Mouse (Mus musculus) myocyte (in vitro differentiated cells): ENCODE measurements around the gene B4galt1. TPM values are rescaled to one million over a fixed set of nuclear protein-coding genes. Genes with fewer than 3 reads are reported as not detected.
A peak's percentile ranks its signal among the peaks of the same experiment; 100 is the strongest.
"Not testable (repeated sequence)": the region's sequence is repeated elsewhere in the genome, so short reads cannot be mapped to it uniquely, and the experiment has no call there.

Experiments
- H3K27me3 ChIP-seq: one replicate; pipeline ENCODE4 v1.6.1; 2011; ENCODE audit not compliant: control insufficient read depth, insufficient read depth, insufficient read length
- H3K36me3 ChIP-seq: one replicate; pipeline ENCODE4 v1.6.1; 2011; ENCODE audit not compliant: control insufficient read depth, insufficient read depth
- H3K4me2 ChIP-seq: one replicate; pipeline ENCODE4 v1.6.1; 2011; ENCODE audit warnings: low read depth, control low read depth
- H3K4me3 ChIP-seq: one replicate; pipeline ENCODE4 v1.5.1; 2011; ENCODE audit warnings: mild to moderate bottlenecking, control low read depth, moderate library complexity
- H3K79me2 ChIP-seq: one replicate; pipeline ENCODE4 v1.6.1; 2011; ENCODE audit not compliant: control insufficient read depth, insufficient read depth
- H3ac ChIP-seq: one replicate; pipeline ENCODE4 v1.6.1; 2011; ENCODE audit not compliant: control insufficient read depth, insufficient read length
- CEBPB ChIP-seq: IDR thresholded peaks from 2 replicates; pipeline ENCODE4 v1.6.1; 2011; ENCODE audit warnings: mild to moderate bottlenecking, moderate library complexity; ENCODE audit not compliant: poor library complexity, insufficient read depth, severe bottlenecking
- E2F4 ChIP-seq: IDR thresholded peaks from one replicate; pipeline ENCODE4 v1.6.1; 2011; ENCODE audit warnings: mild to moderate bottlenecking, control low read depth, moderate library complexity; ENCODE audit not compliant: insufficient read depth
- MAX ChIP-seq: IDR thresholded peaks from one replicate; pipeline ENCODE4 v1.6.1; 2011; ENCODE audit warnings: low read depth, mild to moderate bottlenecking, control low read depth
- MYOD1 ChIP-seq, 3 experiments: IDR thresholded peaks; one replicate each; pipeline ENCODE4 v1.6.1; 2011; ENCODE audit warnings: control low read depth in 2 of 3, low read depth in 2 of 3, mild to moderate bottlenecking in 2 of 3, moderate library complexity in 1 of 3; ENCODE audit not compliant: insufficient read length in 2 of 3, control insufficient read depth in 1 of 3
- MYOG ChIP-seq, 3 experiments: IDR thresholded peaks; one replicate each; pipeline ENCODE4 v1.6.1; 2011; ENCODE audit warnings: control low read depth in 2 of 3, low read depth in 2 of 3, mild to moderate bottlenecking in 2 of 3; ENCODE audit not compliant: insufficient read length in 2 of 3, control insufficient read depth in 1 of 3, insufficient read depth in 1 of 3
- POLR2A ChIP-seq: IDR thresholded peaks from one replicate; pipeline ENCODE4 v1.6.1; 2011; ENCODE audit warnings: low read depth, mild to moderate bottlenecking, control low read depth, moderate library complexity; ENCODE audit not compliant: insufficient read length
- POLR2AphosphoS2 ChIP-seq: IDR thresholded peaks from one replicate; pipeline ENCODE4 v1.6.1; 2011; ENCODE audit warnings: low read depth, control low read depth; ENCODE audit not compliant: insufficient read length
- REST ChIP-seq: IDR thresholded peaks from one replicate; pipeline ENCODE4 v1.6.1; 2011; ENCODE audit warnings: mild to moderate bottlenecking, control low read depth, moderate library complexity; ENCODE audit not compliant: insufficient read depth, insufficient read length
- SRF ChIP-seq: IDR thresholded peaks from one replicate; pipeline ENCODE4 v1.6.1; 2011; ENCODE audit warnings: low read depth; ENCODE audit not compliant: control insufficient read depth, insufficient read length
- TCF12 ChIP-seq: IDR thresholded peaks from one replicate; pipeline ENCODE4 v1.6.1; 2011; ENCODE audit warnings: mild to moderate bottlenecking, control low read depth; ENCODE audit not compliant: poor library complexity, insufficient read depth, severe bottlenecking
- TCF3 ChIP-seq: IDR thresholded peaks from one replicate; pipeline ENCODE4 v1.6.1; 2011; ENCODE audit warnings: low read depth, control low read depth; ENCODE audit not compliant: insufficient read length
- USF1 ChIP-seq: IDR thresholded peaks from one replicate; pipeline ENCODE4 v1.6.1; 2011; ENCODE audit warnings: low read depth, mild to moderate bottlenecking, control low read depth, moderate library complexity
- polyA plus RNA-seq: library from polyadenylated mRNA; unstranded; fragments of >200 nt; fragmentation: generic; extraction: Trizol; gene quantifications from one replicate; pipeline ENCODE4 v1.2.1, GENCODE M21; 2012; ENCODE audit warnings: missing spikeins

The B4galt1 gene
- polyA plus RNA-seq, 1 experiment, result 37.7 TPM

DNA sequence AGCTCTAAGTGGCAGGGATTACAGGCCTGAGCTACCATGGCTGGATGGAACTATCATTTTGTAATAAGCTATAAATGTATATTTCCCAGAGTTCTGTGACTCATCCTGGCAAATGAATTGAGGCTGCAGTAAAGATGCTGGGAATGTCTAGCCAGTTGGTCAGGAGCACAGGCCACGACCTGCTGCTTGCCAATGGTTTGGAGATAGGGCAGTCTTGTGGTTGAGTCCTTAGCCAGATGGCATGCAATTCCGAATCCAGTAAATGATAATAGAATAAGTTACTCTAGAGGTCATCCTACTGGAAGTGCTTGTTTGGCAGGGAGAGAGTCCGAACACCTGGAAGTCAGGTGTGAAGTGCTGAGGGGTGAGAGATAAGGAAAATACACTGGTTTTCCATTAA, 51.0 kb downstream of the B4galt1 start:
- Histone ChIP-seq H3K36me3 (peaks cover 35% of the 10 kb centered on the region), H3ac (no peak overlapping the region)
- peak in 2 of 3 experiments; percentile 61 to 86 for TF ChIP-seq MYOD1 (IDR thresholded peaks at IDR 0.05; ENCODE audit: control insufficient read depth in 1 of 3, insufficient read length in 2 of 3, low read depth in 2 of 3)
- TF ChIP-seq TCF12, result peak; percentile 76
- TF ChIP-seq E2F4, result no peak
- TF ChIP-seq CEBPB, result 0 out of 2 replicates have a peak, but pooled peaks have one; percentile 2
- TF ChIP-seq TCF3, result peak; percentile 68
- peak; percentile 64 to 92 (median 86) for TF ChIP-seq MYOG (IDR thresholded peaks at IDR 0.05; ENCODE audit: control insufficient read depth in 1 of 3, insufficient read depth in 1 of 3, insufficient read length in 2 of 3, low read depth in 2 of 3)
- TF ChIP-seq SRF, result no peak

DNA sequence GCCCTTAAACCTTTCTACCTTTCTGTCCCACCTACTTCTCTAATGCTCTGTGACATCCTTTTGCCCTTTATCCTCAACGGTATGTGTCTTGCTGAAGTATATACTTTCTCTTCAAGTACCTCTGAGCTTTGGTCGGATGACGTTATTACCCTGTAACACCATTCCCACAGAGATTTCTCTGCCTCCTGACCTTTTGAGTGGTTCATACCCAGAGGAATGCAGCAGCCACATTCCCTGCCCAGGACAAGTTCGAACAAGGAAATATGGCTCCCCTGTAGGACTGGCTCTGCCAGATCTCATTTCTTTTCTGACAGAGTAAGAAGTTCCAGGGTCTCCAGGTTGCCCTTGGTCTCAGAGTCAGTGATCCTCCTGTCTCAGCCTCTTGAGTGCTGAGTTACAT, 51.9 kb downstream of the B4galt1 start:
- Histone ChIP-seq H3K4me3 (no peak overlapping the region), H3ac (no peak overlapping the region), H3K4me2 (peak overlapping the region; percentile 48), H3K79me2 (peaks cover 4% of the 10 kb centered on the region), H3K36me3 (peaks cover 32% of the 10 kb centered on the region), H3K27me3 (no peaks in the 10 kb centered on the region)
- TF ChIP-seq MYOD1 (IDR thresholded peaks at IDR 0.05; ENCODE audit: control insufficient read depth in 1 of 3, insufficient read length in 2 of 3, low read depth in 2 of 3), result no peak
- peak; percentile 52 for TF ChIP-seq CEBPB

More for the DNA sequence above, 51.0 kb downstream of the B4galt1 start:
- H3K79me2 ChIP-seq, result peaks cover 4% of the 10 kb centered on the region
- H3K4me2 ChIP-seq, result peak overlapping the region; percentile 21
- no peak overlapping the region for H3K4me3 ChIP-seq
- no peaks in the 10 kb centered on the region for H3K27me3 ChIP-seq

DNA sequence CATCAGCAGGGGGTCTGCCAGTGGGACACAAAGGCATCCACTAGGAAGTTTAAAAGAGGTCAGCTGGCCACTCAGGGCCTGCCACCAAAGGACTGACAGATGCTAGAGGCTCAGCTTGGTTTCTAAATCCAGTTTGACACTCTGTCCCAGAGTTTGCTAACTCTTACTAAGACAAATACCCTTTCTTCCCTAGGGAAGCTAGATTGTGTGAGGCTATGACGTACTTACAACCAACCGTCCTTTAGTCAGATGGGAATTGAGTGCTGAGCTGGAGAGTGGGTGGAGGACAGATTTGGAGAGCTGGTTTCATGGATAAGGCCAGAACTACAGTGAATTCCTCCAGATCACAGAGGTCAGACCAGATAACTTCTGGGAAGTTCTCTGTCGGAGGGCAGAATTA, 52.9 kb downstream of the B4galt1 start:
- Histone ChIP-seq H3K27me3 (no peaks in the 10 kb centered on the region), H3K4me3 (no peak overlapping the region), H3K36me3 (peaks cover 21% of the 10 kb centered on the region), H3ac (no peak overlapping the region), H3K4me2 (no peak overlapping the region), H3K79me2 (peaks cover 4% of the 10 kb centered on the region)
- no peak for TF ChIP-seq USF1
- TF ChIP-seq MAX, result no peak

DNA sequence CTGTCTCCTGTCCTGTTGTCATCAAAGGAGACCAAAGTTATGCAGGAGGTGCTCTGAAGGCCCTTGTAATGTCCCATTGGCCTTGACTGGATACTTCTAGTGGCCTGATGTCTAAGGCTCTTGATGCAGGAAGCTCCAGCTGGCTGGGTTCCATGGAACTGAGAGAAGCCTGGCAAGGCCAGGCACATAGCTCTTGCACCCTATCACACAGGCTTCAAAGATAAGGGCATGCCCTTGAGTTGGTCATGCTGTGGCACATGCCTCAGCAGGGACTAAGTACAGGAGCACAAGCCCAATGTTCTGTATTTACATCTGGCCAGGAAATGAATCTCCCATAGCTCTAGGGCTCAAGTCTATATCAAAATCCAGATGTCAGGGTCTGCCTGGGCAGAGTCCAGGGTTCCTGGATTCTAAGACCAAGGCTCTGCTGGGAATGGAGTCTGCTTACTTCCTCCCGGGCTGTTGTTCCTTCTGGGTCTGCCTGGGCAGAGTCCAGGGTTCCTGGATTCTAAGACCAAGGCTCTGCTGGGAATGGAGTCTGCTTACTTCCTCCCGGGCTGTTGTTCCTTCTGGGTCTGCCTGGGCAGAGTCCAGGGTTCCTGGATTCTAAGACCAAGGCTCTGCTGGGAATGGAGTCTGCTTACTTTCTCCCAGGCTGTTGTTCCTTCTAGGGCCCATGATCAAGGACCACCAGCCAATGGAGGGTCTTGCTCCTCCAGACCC, 54.8 kb downstream of the B4galt1 start:
- H3K79me2 ChIP-seq, H3ac ChIP-seq, H3K27me3 ChIP-seq, H3K36me3 ChIP-seq, H3K4me3 ChIP-seq, H3K4me2 ChIP-seq: not testable (repeated sequence)

DNA sequence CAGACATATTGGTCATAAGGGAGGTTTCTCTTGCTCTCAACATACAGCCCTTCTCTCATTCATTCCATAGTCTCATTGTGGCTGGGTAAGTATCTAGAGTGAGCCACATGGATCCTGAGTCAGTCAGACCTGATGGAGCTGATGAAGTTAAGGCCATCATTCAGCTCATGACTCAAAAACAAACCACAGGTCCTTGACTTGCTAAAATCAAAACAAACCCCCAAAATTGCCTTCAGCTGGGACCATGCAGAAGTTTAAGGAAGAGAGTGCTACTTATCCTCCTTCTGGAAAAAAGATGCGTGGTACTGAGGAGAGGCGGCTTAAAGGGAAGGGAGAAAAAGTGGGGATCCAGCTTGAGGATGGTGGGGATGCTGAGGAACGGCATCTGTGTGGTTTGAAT, 58.0 kb downstream of the B4galt1 start:
- Histone ChIP-seq H3K4me2 (peak overlapping the region; percentile 1), H3K36me3 (peaks cover 6% of the 10 kb centered on the region), H3K79me2 (no peaks in the 10 kb centered on the region), H3K4me3 (no peak overlapping the region), H3ac (no peak overlapping the region), H3K27me3 (no peaks in the 10 kb centered on the region)
- TF ChIP-seq MYOD1 (IDR thresholded peaks at IDR 0.05; ENCODE audit: control insufficient read depth in 1 of 3, insufficient read length in 2 of 3, low read depth in 2 of 3), result no peak
- no peak for TF ChIP-seq POLR2AphosphoS2
- no peak for TF ChIP-seq CEBPB
- no peak for TF ChIP-seq TCF3

DNA sequence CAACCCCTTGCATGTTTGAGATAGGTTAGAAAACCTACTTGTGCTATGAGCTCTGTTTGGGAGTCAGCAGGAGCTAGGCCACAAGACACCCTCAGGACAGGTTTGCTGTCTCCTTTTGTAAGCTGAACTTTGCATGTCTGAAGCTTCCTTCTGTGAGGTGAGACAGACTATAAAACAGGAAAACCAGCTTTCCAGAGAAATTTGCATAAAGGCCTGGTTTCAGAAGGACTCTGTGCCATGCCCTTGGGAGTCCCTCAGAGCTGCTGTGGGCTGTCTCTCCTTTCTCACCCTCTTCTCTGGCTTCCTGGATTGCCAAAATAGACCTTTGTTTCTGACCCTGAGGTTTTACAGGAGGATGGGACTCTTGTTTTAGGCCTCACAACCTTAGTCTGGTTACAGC, 59.5 kb downstream of the B4galt1 start:
- H3K4me3 ChIP-seq, result no peak overlapping the region
- H3K36me3 ChIP-seq, result peaks cover 6% of the 10 kb centered on the region
- H3K79me2 ChIP-seq, result no peaks in the 10 kb centered on the region
- no peak for TF ChIP-seq TCF3
- TF ChIP-seq E2F4, result no peak
- no peak for TF ChIP-seq MAX
- no peak for TF ChIP-seq TCF12
- TF ChIP-seq CEBPB, result no peak
- no peak overlapping the region for H3ac ChIP-seq
- no peak overlapping the region for H3K4me2 ChIP-seq
- H3K27me3 ChIP-seq, result no peaks in the 10 kb centered on the region

DNA sequence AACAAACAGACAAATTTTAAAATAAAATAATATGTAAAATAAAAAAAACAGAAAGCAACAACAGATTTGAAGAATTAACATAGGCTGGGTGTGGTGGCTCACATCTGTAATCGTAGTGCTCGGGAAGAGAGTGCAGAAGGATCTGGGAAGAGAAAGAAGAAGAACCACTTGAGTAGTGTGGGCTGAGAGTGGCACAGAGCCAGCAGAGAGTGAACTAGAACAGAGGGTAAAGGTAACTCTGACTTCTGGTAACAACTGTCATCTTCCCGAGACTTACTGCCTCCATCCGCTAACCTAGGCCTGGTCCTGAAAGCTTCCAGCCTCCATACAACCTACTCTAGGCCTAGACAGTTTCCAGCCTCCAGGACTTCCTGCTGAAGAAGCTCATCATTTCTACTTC, 62.6 kb downstream of the B4galt1 start:
- Histone ChIP-seq H3K79me2 (no peaks in the 10 kb centered on the region), H3K4me2 (no peak overlapping the region), H3K4me3 (no peak overlapping the region), H3K36me3 (no peaks in the 10 kb centered on the region), H3K27me3 (no peaks in the 10 kb centered on the region), H3ac (no peak overlapping the region)
- TF ChIP-seq MAX, result no peak
- TF ChIP-seq USF1, result no peak
- no peak for TF ChIP-seq E2F4
- no peak for TF ChIP-seq POLR2AphosphoS2
- TF ChIP-seq REST, result no peak
- no peak for TF ChIP-seq MYOD1 (IDR thresholded peaks at IDR 0.05; ENCODE audit: control insufficient read depth in 1 of 3, insufficient read length in 2 of 3, low read depth in 2 of 3)
- no peak for TF ChIP-seq MYOG (IDR thresholded peaks at IDR 0.05; ENCODE audit: control insufficient read depth in 1 of 3, insufficient read depth in 1 of 3, insufficient read length in 2 of 3, low read depth in 2 of 3)
- TF ChIP-seq TCF3, result no peak
- no peak for TF ChIP-seq TCF12
- TF ChIP-seq CEBPB, result no peak
- TF ChIP-seq POLR2A, result no peak
- TF ChIP-seq SRF, result no peak
